Mouse (Mus musculus): ENCODE measurements at regions not wholly inside any gene's neighbourhood (a gene's known extent, or its start where the extent isn't known, plus 50 kb on each side); places are given as distances from the start of the nearest gene placed in this dataset.

DNA sequence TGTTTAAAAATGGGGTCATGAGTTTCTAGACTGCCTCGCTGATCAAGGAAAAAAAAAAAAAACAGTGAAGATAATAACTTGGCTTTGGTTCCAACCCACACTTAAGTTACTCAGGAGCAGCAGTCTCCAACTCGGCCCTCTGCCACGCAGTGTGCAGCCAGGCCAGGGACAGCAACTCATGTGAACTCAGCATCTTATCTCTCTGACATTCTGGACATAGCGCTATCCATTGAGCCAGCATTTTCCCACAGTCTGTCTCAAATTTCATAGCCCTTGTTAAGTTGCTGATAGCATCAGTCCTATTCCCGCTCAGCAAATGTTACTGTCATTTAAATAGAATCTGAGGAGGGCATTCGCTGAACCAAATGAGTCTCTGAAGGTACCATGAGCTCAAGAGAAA is 102.2 kb downstream of the Ndfip2 start:
- TF ChIP-seq POLR2A (IDR thresholded peaks at IDR 0.05; ENCODE audit: insufficient read depth, low read length): no peak
- no peak for TF ChIP-seq EP300 (IDR thresholded peaks at IDR 0.05; ENCODE audit: insufficient read depth, low read depth, low read length)
